Mouse (Mus musculus): ENCODE measurements around the gene Slc23a4. TPM values are rescaled to one million over a fixed set of nuclear protein-coding genes. Genes with fewer than 3 reads are reported as not detected.

Gene Slc23a4
- polyA plus RNA-seq, 1 experiment from 2014 or later: 0.41 TPM

- Histone ChIP-seq H3K4me3 (no peak overlapping the region), H3K9me3 (no peaks in the 10 kb centered on the region), H3K4me1 (no peaks in the 10 kb centered on the region), H3K27ac (no peak overlapping the region), H3K36me3 (no peaks in the 10 kb centered on the region), H3K27me3 (ENCODE audit: insufficient read depth, poor library complexity, severe bottlenecking) (no peaks in the 10 kb centered on the region)
- WGBS: 41% methylated on average over 4 of the region's 4 CpGs
- no peak for DNase-seq (ENCODE audit: low spot score)
These were observed 61.0 kb downstream of the Slc23a4 start for GRCm38 (mm10) chr6:34927156-34927555.

GRCm38 (mm10) chr6:34921941-34922340 is 66.3 kb downstream of the Slc23a4 start:
- no peaks in the 10 kb centered on the region for H3K36me3 ChIP-seq
- peak; percentile 89 for DNase-seq (ENCODE audit: low spot score)
- H3K27me3 ChIP-seq (ENCODE audit: insufficient read depth, poor library complexity, severe bottlenecking): no peaks in the 10 kb centered on the region; the same call in 1 of the 2 replicates
- peaks cover 16% of the 10 kb centered on the region for H3K4me1 ChIP-seq
- 48% methylated on average over 14 of the region's 14 CpGs for WGBS
- no peak overlapping the region for H3K4me3 ChIP-seq
- H3K9me3 ChIP-seq: no peaks in the 10 kb centered on the region
- H3K27ac ChIP-seq: no peak overlapping the region

GRCm38 (mm10) chr6:34920631-34921030 is 67.6 kb downstream of the Slc23a4 start:
- no peaks in the 10 kb centered on the region for H3K9me3 ChIP-seq
- no peaks in the 10 kb centered on the region for H3K36me3 ChIP-seq
- H3K4me1 ChIP-seq: peaks cover 16% of the 10 kb centered on the region
- 91% methylated on average over 12 of the region's 12 CpGs for WGBS
- no peaks in the 10 kb centered on the region; the same call in 1 of the 2 replicates for H3K27me3 ChIP-seq (ENCODE audit: insufficient read depth, poor library complexity, severe bottlenecking)
- H3K27ac ChIP-seq: no peak overlapping the region
- no peak for DNase-seq (ENCODE audit: low spot score)
- H3K4me3 ChIP-seq: no peak overlapping the region

- H3K27me3 ChIP-seq (ENCODE audit: insufficient read depth, poor library complexity, severe bottlenecking): no peaks in the 10 kb centered on the region; the same call in 1 of the 2 replicates
- no peak within 1 kb of the TSS for H3K4me3 ChIP-seq
- DNase-seq (ENCODE audit: low spot score): no peak
- no peaks in the 10 kb centered on the region for H3K9me3 ChIP-seq
- no peaks in the 10 kb centered on the region for H3K36me3 ChIP-seq
- peak within 1 kb of the TSS; percentile 59 for H3K27ac ChIP-seq
- WGBS: 48% methylated on average over 10 of the region's 10 CpGs
- peaks cover 16% of the 10 kb centered on the region for H3K4me1 ChIP-seq
These were observed 68.2 kb downstream of the Slc23a4 start, which contains the start of gene Stra8 for GRCm38 (mm10) chr6:34919956-34920355. TSS of gene Stra8 (plus strand) at chr6:34920163.

GRCm38 (mm10) chr6:34919146-34919545 is 69.1 kb downstream of the Slc23a4 start:
- no peaks in the 10 kb centered on the region; the same call in 1 of the 2 replicates for H3K27me3 ChIP-seq (ENCODE audit: insufficient read depth, poor library complexity, severe bottlenecking)
- peak overlapping the region; percentile 59 for H3K27ac ChIP-seq
- WGBS: 79% methylated on average over 7 of the region's 7 CpGs

GRCm38 (mm10) chr6:34914462-34914861 is 73.7 kb downstream of the Slc23a4 start:
- Histone ChIP-seq H3K4me1 (peaks cover 16% of the 10 kb centered on the region), H3K27me3 (ENCODE audit: insufficient read depth, poor library complexity, severe bottlenecking) (no peaks in the 10 kb centered on the region), H3K36me3 (no peaks in the 10 kb centered on the region), H3K4me3 (no peak overlapping the region), H3K27ac (no peak overlapping the region), H3K9me3 (no peaks in the 10 kb centered on the region)
- WGBS: 79% methylated on average over 3 of the region's 3 CpGs
- DNase-seq (ENCODE audit: low spot score): no peak

More at GRCm38 (mm10) chr6:34919146-34919545, 69.1 kb downstream of the Slc23a4 start:
- DNase-seq (ENCODE audit: low spot score): no peak
- Histone ChIP-seq H3K9me3 (no peaks in the 10 kb centered on the region), H3K4me3 (no peak overlapping the region), H3K4me1 (peaks cover 16% of the 10 kb centered on the region), H3K36me3 (no peaks in the 10 kb centered on the region)

GRCm38 (mm10) chr6:34913341-34914040 is 74.7 kb downstream of the Slc23a4 start:
- WGBS: 80% methylated on average over 13 of the region's 13 CpGs
- Histone ChIP-seq H3K27me3 (ENCODE audit: insufficient read depth, poor library complexity, severe bottlenecking) (no peaks in the 10 kb centered on the region), H3K27ac (no peak overlapping the region)

GRCm38 (mm10) chr6:34910371-34911219 is 77.6 kb downstream of the Slc23a4 start, which contains the start of gene Wdr91:
TSS of gene Wdr91 (minus strand) at chr6:34910876.
- Histone ChIP-seq H3K4me3 (peak within 1 kb of the TSS; percentile 80), H3K4me1 (peaks cover 25% of the 10 kb centered on the region), H3K36me3 (peaks cover 34% of the 10 kb centered on the region), H3K27ac (peak within 1 kb of the TSS; percentile 92), H3K9me3 (no peaks in the 10 kb centered on the region), H3K27me3 (ENCODE audit: insufficient read depth, poor library complexity, severe bottlenecking) (no peaks in the 10 kb centered on the region)
- peak; percentile 97 for DNase-seq (ENCODE audit: low spot score)
- under 1% methylated on average over 64 of the region's 64 CpGs for WGBS

More at GRCm38 (mm10) chr6:34913341-34914040, 74.7 kb downstream of the Slc23a4 start:
- Histone ChIP-seq H3K36me3 (peaks cover 8% of the 10 kb centered on the region; the same call in 1 of the 2 replicates), H3K9me3 (no peaks in the 10 kb centered on the region), H3K4me1 (peaks cover 16% of the 10 kb centered on the region), H3K4me3 (no peak overlapping the region)
- no peak for DNase-seq (ENCODE audit: low spot score)

GRCm38 (mm10) chr6:34909631-34910345 is 78.4 kb downstream of the Slc23a4 start:
- DNase-seq (ENCODE audit: low spot score): no peak
- H3K4me1 ChIP-seq: peaks cover 26% of the 10 kb centered on the region
- peaks cover 40% of the 10 kb centered on the region for H3K36me3 ChIP-seq
- peak overlapping the region; percentile 92 for H3K27ac ChIP-seq
- H3K4me3 ChIP-seq: peak overlapping the region; percentile 80
- H3K27me3 ChIP-seq (ENCODE audit: insufficient read depth, poor library complexity, severe bottlenecking): no peaks in the 10 kb centered on the region
- no peaks in the 10 kb centered on the region for H3K9me3 ChIP-seq
- WGBS: 43% methylated on average over 8 of the region's 8 CpGs

- DNase-seq (ENCODE audit: low spot score): no peak
- Histone ChIP-seq H3K27ac (peak overlapping the region; percentile 67; the same call in 1 of the 2 replicates), H3K4me3 (no peak overlapping the region), H3K27me3 (ENCODE audit: insufficient read depth, poor library complexity, severe bottlenecking) (no peaks in the 10 kb centered on the region), H3K36me3 (peaks cover 49% of the 10 kb centered on the region), H3K4me1 (peaks cover 46% of the 10 kb centered on the region), H3K9me3 (no peaks in the 10 kb centered on the region)
- WGBS: 85% methylated on average over 18 of the region's 18 CpGs
These were observed 80.4 kb downstream of the Slc23a4 start for GRCm38 (mm10) chr6:34907696-34908260.

GRCm38 (mm10) chr6:34907121-34907614 is 81.0 kb downstream of the Slc23a4 start:
- Histone ChIP-seq H3K4me3 (no peak overlapping the region), H3K27ac (peak overlapping the region; percentile 48; the same call in 1 of the 2 replicates), H3K9me3 (no peaks in the 10 kb centered on the region), H3K4me1 (peaks cover 52% of the 10 kb centered on the region), H3K27me3 (ENCODE audit: insufficient read depth, poor library complexity, severe bottlenecking) (no peaks in the 10 kb centered on the region), H3K36me3 (peaks cover 49% of the 10 kb centered on the region)
- WGBS: 57% methylated on average over 2 of the region's 2 CpGs
- peak; percentile 85 for DNase-seq (ENCODE audit: low spot score)

- Histone ChIP-seq H3K27ac (peak overlapping the region; percentile 48; the same call in 1 of the 2 replicates), H3K36me3 (peaks cover 53% of the 10 kb centered on the region), H3K4me1 (peaks cover 57% of the 10 kb centered on the region), H3K9me3 (no peaks in the 10 kb centered on the region), H3K27me3 (ENCODE audit: insufficient read depth, poor library complexity, severe bottlenecking) (no peaks in the 10 kb centered on the region), H3K4me3 (no peak overlapping the region)
- no peak for DNase-seq (ENCODE audit: low spot score)
- WGBS: 96% methylated on average over 4 of the region's 4 CpGs
These were observed 81.5 kb downstream of the Slc23a4 start for GRCm38 (mm10) chr6:34906661-34907060.

Measured in heart, embryonic 10.5 days (tissue).